Mouse (Mus musculus) heart, embryonic 13.5 days (tissue): Measurements from ENCODE around the gene Adcy5. TPM values are rescaled to one million over a fixed set of nuclear protein-coding genes. Genes with fewer than 3 reads are reported as not detected.
A peak's percentile ranks its signal among the peaks of the same experiment; 100 is the strongest.

Experiments used
- ATAC-seq: fragments of 200-750 bp; cut with Nextera tagmentation; 2 replicates; pipeline ENCODE4 v1.8.0; 2017; ENCODE audit warnings: moderate TSS enrichment; ENCODE audit not compliant: insufficient number of reproducible peaks, low FRiP score, low TSS enrichment; ENCODE audit errors: extremely low read depth
- H3K27ac ChIP-seq: fragments of 300-500 bp; sonication (generic); replicated peaks from 2 replicates; pipeline ENCODE4 v1.5.1; 2015; ENCODE audit warnings: moderate library complexity, mild to moderate bottlenecking, inconsistent platforms
- H3K27me3 ChIP-seq: fragments of 300-500 bp; sonication (generic); replicated peaks from 2 replicates; pipeline ENCODE4 v1.6.1; 2015; ENCODE audit warnings: mild to moderate bottlenecking, inconsistent platforms
- H3K36me3 ChIP-seq: fragments of 300-500 bp; sonication (generic); 2 replicates; pipeline ENCODE4 v1.6.1; 2015; ENCODE audit warnings: mild to moderate bottlenecking, inconsistent platforms
- H3K4me1 ChIP-seq: fragments of 300-500 bp; sonication (generic); 2 replicates; pipeline ENCODE4 v1.6.1; 2015; ENCODE audit warnings: inconsistent platforms
- H3K4me2 ChIP-seq: fragments of 300-500 bp; sonication (generic); 2 replicates; pipeline ENCODE4 v1.6.1; 2015; ENCODE audit warnings: inconsistent platforms, mild to moderate bottlenecking, moderate library complexity
- H3K4me3 ChIP-seq: fragments of 300-500 bp; sonication (generic); 2 replicates; pipeline ENCODE4 v1.5.1; 2015; ENCODE audit warnings: moderate library complexity, mild to moderate bottlenecking, inconsistent platforms
- H3K9ac ChIP-seq: fragments of 300-500 bp; sonication (generic); 2 replicates; pipeline ENCODE4 v1.6.1; 2015; ENCODE audit warnings: inconsistent platforms, mild to moderate bottlenecking, moderate library complexity
- H3K9me3 ChIP-seq: fragments of 300-500 bp; sonication (generic); 2 replicates; pipeline ENCODE4 v1.6.1; 2016; ENCODE audit warnings: inconsistent platforms
- WGBS: fragments of 180-500 bp; shearing (Covaris S2); methylation state at CpG from one replicate; pipeline ENCODE4 v1.1.7; 2015; ENCODE audit warnings: mixed read lengths; 5-methylcytosine and 5-hydroxymethylcytosine counted together
- polyA plus RNA-seq: library from polyadenylated mRNA; unstranded; fragments of >200 nt; fragmentation: Nextera tagmentation; extraction: Ambion mirVana; gene quantifications from 2 replicates; pipeline ENCODE4 v1.2.1, GENCODE M21; 2015

Gene Adcy5
- polyA plus RNA-seq, 1 experiment from 2014 or later = 5.4 TPM

- 74% methylated on average over 4 of the region's 4 CpGs for WGBS
- ATAC-seq = no peak
Observed at GRCm38 (mm10) chr16:35188111-35188510, 33.4 kb downstream of the Adcy5 start.

GRCm38 (mm10) chr16:35189420-35190141 is 34.9 kb downstream of the Adcy5 start:
- no peak overlapping the region for H3K4me3 ChIP-seq
- no peak overlapping the region for H3K4me2 ChIP-seq
- H3K27ac ChIP-seq = no peak overlapping the region
- H3K36me3 ChIP-seq = no peaks in the 10 kb centered on the region
- WGBS = 67% methylated on average over 11 of the region's 11 CpGs
- H3K27me3 ChIP-seq = no peaks in the 10 kb centered on the region
- no peak for ATAC-seq
- H3K9ac ChIP-seq = no peak overlapping the region
- no peaks in the 10 kb centered on the region for H3K9me3 ChIP-seq
- H3K4me1 ChIP-seq = peaks cover 61% of the 10 kb centered on the region

More at GRCm38 (mm10) chr16:35188111-35188510, 33.4 kb downstream of the Adcy5 start:
- H3K9ac ChIP-seq = no peak overlapping the region
- no peaks in the 10 kb centered on the region for H3K9me3 ChIP-seq
- H3K27ac ChIP-seq = no peak overlapping the region
- no peak overlapping the region for H3K4me3 ChIP-seq
- H3K36me3 ChIP-seq = no peaks in the 10 kb centered on the region
- no peak overlapping the region for H3K4me2 ChIP-seq
- H3K27me3 ChIP-seq = no peaks in the 10 kb centered on the region
- peaks cover 54% of the 10 kb centered on the region for H3K4me1 ChIP-seq

GRCm38 (mm10) chr16:35190777-35191176 is 36.1 kb downstream of the Adcy5 start:
- no peaks in the 10 kb centered on the region for H3K9me3 ChIP-seq

GRCm38 (mm10) chr16:35191271-35191670 is 36.6 kb downstream of the Adcy5 start:
- 73% methylated on average over 7 of the region's 7 CpGs for WGBS
- Histone ChIP-seq H3K27ac (no peak overlapping the region), H3K9ac (peak overlapping the region; percentile 40; the same call in 1 of the 2 replicates), H3K27me3 (no peaks in the 10 kb centered on the region), H3K4me3 (no peak overlapping the region), H3K9me3 (no peaks in the 10 kb centered on the region), H3K36me3 (no peaks in the 10 kb centered on the region), H3K4me2 (no peak overlapping the region), H3K4me1 (peaks cover 55% of the 10 kb centered on the region)
- ATAC-seq = no peak

More at GRCm38 (mm10) chr16:35190777-35191176, 36.1 kb downstream of the Adcy5 start:
- H3K27ac ChIP-seq = no peak overlapping the region
- no peak overlapping the region for H3K4me2 ChIP-seq
- H3K27me3 ChIP-seq = no peaks in the 10 kb centered on the region
- no peak for ATAC-seq
- H3K9ac ChIP-seq = peak overlapping the region; percentile 40; the same call in 1 of the 2 replicates
- WGBS = 80% methylated on average over 7 of the region's 7 CpGs
- H3K4me1 ChIP-seq = peaks cover 55% of the 10 kb centered on the region
- no peak overlapping the region for H3K4me3 ChIP-seq
- H3K36me3 ChIP-seq = no peaks in the 10 kb centered on the region

- WGBS = 68% methylated on average over 4 of the region's 4 CpGs
- no peak for ATAC-seq
- Histone ChIP-seq H3K9ac (0 out of 2 replicates have a peak overlapping the region, but pooled peaks have one; percentile 30), H3K4me3 (no peak overlapping the region), H3K4me1 (peaks cover 55% of the 10 kb centered on the region), H3K4me2 (no peak overlapping the region), H3K9me3 (no peaks in the 10 kb centered on the region), H3K36me3 (no peaks in the 10 kb centered on the region), H3K27ac (0 out of 2 replicates have a peak overlapping the region, but pooled peaks have one; percentile 68), H3K27me3 (no peaks in the 10 kb centered on the region)
Observed at GRCm38 (mm10) chr16:35192471-35192870, 37.8 kb downstream of the Adcy5 start.

GRCm38 (mm10) chr16:35193357-35193756 is 38.7 kb downstream of the Adcy5 start:
- Histone ChIP-seq H3K4me1 (peaks cover 55% of the 10 kb centered on the region), H3K9ac (peak overlapping the region; percentile 47), H3K9me3 (no peaks in the 10 kb centered on the region), H3K4me3 (no peak overlapping the region), H3K4me2 (0 out of 2 replicates have a peak overlapping the region, but pooled peaks have one; percentile 5), H3K27ac (peak overlapping the region; percentile 68; the same call in 1 of the 2 replicates), H3K27me3 (no peaks in the 10 kb centered on the region), H3K36me3 (no peaks in the 10 kb centered on the region)
- 26% methylated on average over 3 of the region's 3 CpGs for WGBS
- ATAC-seq = no peak

GRCm38 (mm10) chr16:35199721-35200431 is 45.2 kb downstream of the Adcy5 start:
- Histone ChIP-seq H3K4me1 (peaks cover 42% of the 10 kb centered on the region), H3K4me3 (no peak overlapping the region), H3K4me2 (no peak overlapping the region), H3K36me3 (no peaks in the 10 kb centered on the region), H3K27ac (peak overlapping the region; percentile 87), H3K9ac (peak overlapping the region; percentile 60), H3K27me3 (no peaks in the 10 kb centered on the region), H3K9me3 (no peaks in the 10 kb centered on the region)
- WGBS = 51% methylated on average over 6 of the region's 6 CpGs
- no peak for ATAC-seq

GRCm38 (mm10) chr16:35200432-35201142 is 45.9 kb downstream of the Adcy5 start:
- 57% methylated on average over 9 of the region's 9 CpGs for WGBS

GRCm38 (mm10) chr16:35201281-35201680 is 46.6 kb downstream of the Adcy5 start:
- ATAC-seq = no peak
- Histone ChIP-seq H3K4me2 (0 out of 2 replicates have a peak overlapping the region, but pooled peaks have one; percentile 7), H3K27me3 (no peaks in the 10 kb centered on the region), H3K36me3 (no peaks in the 10 kb centered on the region), H3K27ac (peak overlapping the region; percentile 87), H3K4me1 (peaks cover 56% of the 10 kb centered on the region), H3K9ac (no peak overlapping the region), H3K9me3 (no peaks in the 10 kb centered on the region), H3K4me3 (no peak overlapping the region)
- WGBS = 30% methylated on average over 5 of the region's 5 CpGs

More at GRCm38 (mm10) chr16:35200432-35201142, 45.9 kb downstream of the Adcy5 start:
- H3K27ac ChIP-seq = peak overlapping the region; percentile 87
- peak overlapping the region; percentile 60 for H3K9ac ChIP-seq
- H3K4me3 ChIP-seq = no peak overlapping the region
- H3K9me3 ChIP-seq = no peaks in the 10 kb centered on the region
- no peak overlapping the region for H3K4me2 ChIP-seq
- H3K4me1 ChIP-seq = peaks cover 49% of the 10 kb centered on the region
- ATAC-seq = no peak
- no peaks in the 10 kb centered on the region for H3K36me3 ChIP-seq
- H3K27me3 ChIP-seq = no peaks in the 10 kb centered on the region

GRCm38 (mm10) chr16:35203511-35203910 is 48.8 kb downstream of the Adcy5 start:
- no peaks in the 10 kb centered on the region for H3K27me3 ChIP-seq
- H3K36me3 ChIP-seq = no peaks in the 10 kb centered on the region
- H3K9ac ChIP-seq = no peak overlapping the region
- H3K4me2 ChIP-seq = no peak overlapping the region
- H3K9me3 ChIP-seq = no peaks in the 10 kb centered on the region
- H3K27ac ChIP-seq = no peak overlapping the region
- H3K4me1 ChIP-seq = peaks cover 77% of the 10 kb centered on the region
- H3K4me3 ChIP-seq = no peak overlapping the region
- no peak for ATAC-seq
- WGBS = 46% methylated on average over 1 of the region's 1 CpGs

- no peak overlapping the region for H3K9ac ChIP-seq
- ATAC-seq = no peak
- 67% methylated on average over 5 of the region's 5 CpGs for WGBS
- H3K4me2 ChIP-seq = no peak overlapping the region
- no peaks in the 10 kb centered on the region for H3K27me3 ChIP-seq
- no peaks in the 10 kb centered on the region for H3K9me3 ChIP-seq
- peaks cover 77% of the 10 kb centered on the region for H3K4me1 ChIP-seq
- H3K36me3 ChIP-seq = no peaks in the 10 kb centered on the region
- H3K27ac ChIP-seq = no peak overlapping the region
- H3K4me3 ChIP-seq = no peak overlapping the region
Observed at GRCm38 (mm10) chr16:35205681-35206080, 51.0 kb downstream of the Adcy5 start.
